Mouse (Mus musculus): ENCODE measurements around the gene Olfr620. TPM values are rescaled to one million over a fixed set of nuclear protein-coding genes. Genes with fewer than 3 reads are reported as not detected.

Gene Olfr620
- total RNA-seq (2014; rRNA removed) (not detected in 2 replicates), polyA plus RNA-seq (2015; fragmentation: Nextera tagmentation; extraction: Ambion mirVana) (not detected in 2 replicates)

DNA sequence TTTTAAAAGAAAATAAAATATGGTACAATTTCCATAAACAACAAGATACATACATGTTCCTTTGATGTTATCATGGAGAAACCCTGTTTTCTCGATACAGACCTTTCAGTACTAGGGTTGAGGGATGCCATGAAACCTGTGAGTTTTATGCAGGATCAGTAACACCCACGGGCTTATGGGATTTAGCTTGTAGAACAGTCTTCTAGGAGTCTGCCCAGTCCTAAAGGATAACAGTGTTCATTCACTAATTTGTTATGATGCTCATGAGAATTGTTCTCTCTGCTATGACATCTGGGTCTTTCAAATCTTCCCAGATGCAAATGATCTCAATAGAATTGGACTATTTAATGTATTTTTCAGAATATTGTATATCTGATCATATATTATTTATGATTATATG lies at the start of gene Olfr620:
TSS of gene Olfr620 (minus strand) at position 101 of the 400 bp plus-strand sequence.
- WGBS = 75% methylated on average over 2 of the region's 2 CpGs

DNA sequence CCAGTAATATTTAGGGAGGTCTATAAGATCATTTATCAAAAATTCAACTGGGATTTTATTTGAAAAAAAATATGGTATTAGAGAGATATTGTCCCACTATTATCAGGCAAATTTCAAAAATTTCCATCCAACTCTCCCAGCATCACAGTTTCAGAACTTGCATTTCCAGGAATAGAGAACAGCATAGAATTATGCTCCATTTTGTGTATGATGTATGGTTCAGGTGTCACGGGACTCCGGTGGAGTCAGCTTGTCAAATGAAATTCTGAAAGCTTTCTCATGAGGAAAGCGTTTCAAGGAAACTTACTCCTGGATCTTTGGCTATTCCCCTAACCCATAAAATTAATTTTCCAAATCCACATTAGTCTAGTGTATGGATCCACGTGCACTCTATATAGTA lies 31.7 kb upstream of the Olfr620 start:
- DNase-seq (no peak), ATAC-seq (no peak)
- no peak overlapping the region for H3K4me2 ChIP-seq (ENCODE audit: low read depth)
- H3K4me3 ChIP-seq (ENCODE audit: low read depth, low read length) = no peak overlapping the region
- no peaks in the 10 kb centered on the region for H3K36me3 ChIP-seq (ENCODE audit: insufficient read depth)
- WGBS = 87% methylated on average over 4 of the region's 4 CpGs
- no peaks in the 10 kb centered on the region for H3K9me3 ChIP-seq (ENCODE audit: low read length)
- no peaks in the 10 kb centered on the region for H3K4me1 ChIP-seq (ENCODE audit: insufficient read depth)
- no peak overlapping the region for H3K9ac ChIP-seq
- no peak overlapping the region for H3K27ac ChIP-seq (ENCODE audit: low read depth, low read length)
- no peak for TF ChIP-seq CTCF (IDR thresholded peaks at IDR 0.05; ENCODE audit: low read depth)
- no peaks in the 10 kb centered on the region for H3K27me3 ChIP-seq (ENCODE audit: insufficient read depth, low read length)

More for the DNA sequence above, at the start of gene Olfr620:
- Histone ChIP-seq H3K27me3 (ENCODE audit: insufficient read depth, low read length) (no peaks in the 10 kb centered on the region), H3K4me2 (ENCODE audit: low read depth) (no peak within 1 kb of the TSS), H3K4me3 (ENCODE audit: low read depth, low read length) (no peak within 1 kb of the TSS), H3K36me3 (ENCODE audit: insufficient read depth) (no peaks in the 10 kb centered on the region), H3K9me3 (ENCODE audit: low read length) (no peaks in the 10 kb centered on the region), H3K27ac (ENCODE audit: low read depth, low read length) (no peak within 1 kb of the TSS), H3K4me1 (ENCODE audit: insufficient read depth) (no peaks in the 10 kb centered on the region), H3K9ac (no peak within 1 kb of the TSS)
- DNase-seq (no peak), ATAC-seq (no peak)
- no peak for TF ChIP-seq CTCF (IDR thresholded peaks at IDR 0.05; ENCODE audit: low read depth)

GRCm38 (mm10) chr7:103642602-103643001 lies 30.3 kb upstream of the Olfr620 start, which contains the start of gene Olfr622:
TSS of gene Olfr622 (minus strand) at chr7:103642702.
- Histone ChIP-seq H3K27ac (ENCODE audit: low read depth, low read length) (no peak within 1 kb of the TSS), H3K27me3 (ENCODE audit: insufficient read depth, low read length) (no peaks in the 10 kb centered on the region), H3K4me2 (ENCODE audit: low read depth) (no peak within 1 kb of the TSS), H3K4me3 (ENCODE audit: low read depth, low read length) (no peak within 1 kb of the TSS), H3K4me1 (ENCODE audit: insufficient read depth) (no peaks in the 10 kb centered on the region), H3K9me3 (ENCODE audit: low read length) (no peaks in the 10 kb centered on the region), H3K9ac (no peak within 1 kb of the TSS), H3K36me3 (ENCODE audit: insufficient read depth) (no peaks in the 10 kb centered on the region)
- ATAC-seq = no peak
- WGBS = 77% methylated on average over 1 of the region's 1 CpGs
- DNase-seq = no peak
- TF ChIP-seq CTCF (IDR thresholded peaks at IDR 0.05; ENCODE audit: low read depth) = no peak

GRCm38 (mm10) chr7:103636795-103637194 lies 24.5 kb upstream of the Olfr620 start:
- Histone ChIP-seq H3K27ac (ENCODE audit: low read depth, low read length) (no peak overlapping the region), H3K27me3 (ENCODE audit: insufficient read depth, low read length) (no peaks in the 10 kb centered on the region), H3K4me3 (ENCODE audit: low read depth, low read length) (no peak overlapping the region), H3K4me1 (ENCODE audit: insufficient read depth) (no peaks in the 10 kb centered on the region), H3K4me2 (ENCODE audit: low read depth) (no peak overlapping the region), H3K9me3 (ENCODE audit: low read length) (no peaks in the 10 kb centered on the region), H3K9ac (no peak overlapping the region), H3K36me3 (ENCODE audit: insufficient read depth) (no peaks in the 10 kb centered on the region)
- no peak for ATAC-seq
- TF ChIP-seq CTCF (IDR thresholded peaks at IDR 0.05; ENCODE audit: low read depth) = no peak
- no peak for DNase-seq

GRCm38 (mm10) chr7:103607425-103607824 lies 4.9 kb downstream of the Olfr620 start:
- H3K27me3 ChIP-seq (ENCODE audit: insufficient read depth, low read length) = no peaks in the 10 kb centered on the region
- no peaks in the 10 kb centered on the region for H3K4me1 ChIP-seq (ENCODE audit: insufficient read depth)
- TF ChIP-seq CTCF (IDR thresholded peaks at IDR 0.05; ENCODE audit: low read depth) = no peak

DNA sequence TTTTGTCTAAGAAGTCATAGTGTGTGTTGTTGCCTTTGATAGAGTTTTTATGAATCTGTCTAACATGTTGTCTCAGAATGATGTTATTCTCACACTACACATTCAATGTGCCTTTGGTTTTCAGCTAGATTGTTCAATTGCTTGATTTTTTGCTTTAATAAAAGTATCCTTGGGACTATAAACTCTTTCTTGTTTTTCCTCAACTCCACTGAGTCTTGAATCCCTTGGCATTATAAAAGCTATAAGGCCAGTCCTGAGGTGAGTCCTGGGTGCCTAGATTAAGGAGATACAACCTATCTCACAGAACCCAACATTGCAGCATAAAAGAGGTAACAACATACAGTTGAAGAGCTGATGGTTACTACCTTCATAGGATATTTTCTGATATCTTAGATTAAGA lies 12.1 kb downstream of the Olfr620 start, which contains the start of gene Olfr619:
TSS of gene Olfr619 (plus strand) at position 301 of the 400 bp plus-strand sequence.
- DNase-seq = no peak
- Histone ChIP-seq H3K27ac (ENCODE audit: low read depth, low read length) (no peak within 1 kb of the TSS), H3K4me3 (ENCODE audit: low read depth, low read length) (no peak within 1 kb of the TSS), H3K4me1 (ENCODE audit: insufficient read depth) (no peaks in the 10 kb centered on the region), H3K4me2 (ENCODE audit: low read depth) (no peak within 1 kb of the TSS), H3K27me3 (ENCODE audit: insufficient read depth, low read length) (no peaks in the 10 kb centered on the region), H3K36me3 (ENCODE audit: insufficient read depth) (no peaks in the 10 kb centered on the region), H3K9ac (no peak within 1 kb of the TSS), H3K9me3 (ENCODE audit: low read length) (no peaks in the 10 kb centered on the region)
- no peak for ATAC-seq
- TF ChIP-seq CTCF (IDR thresholded peaks at IDR 0.05; ENCODE audit: low read depth) = no peak

More at GRCm38 (mm10) chr7:103607425-103607824, 4.9 kb downstream of the Olfr620 start:
- DNase-seq (no peak), ATAC-seq (no peak)
- Histone ChIP-seq H3K4me3 (ENCODE audit: low read depth, low read length) (no peak overlapping the region), H3K4me2 (ENCODE audit: low read depth) (no peak overlapping the region), H3K36me3 (ENCODE audit: insufficient read depth) (no peaks in the 10 kb centered on the region), H3K9me3 (ENCODE audit: low read length) (no peaks in the 10 kb centered on the region), H3K9ac (no peak overlapping the region), H3K27ac (ENCODE audit: low read depth, low read length) (no peak overlapping the region)
- WGBS = 91% methylated on average over 2 of the region's 2 CpGs

DNA sequence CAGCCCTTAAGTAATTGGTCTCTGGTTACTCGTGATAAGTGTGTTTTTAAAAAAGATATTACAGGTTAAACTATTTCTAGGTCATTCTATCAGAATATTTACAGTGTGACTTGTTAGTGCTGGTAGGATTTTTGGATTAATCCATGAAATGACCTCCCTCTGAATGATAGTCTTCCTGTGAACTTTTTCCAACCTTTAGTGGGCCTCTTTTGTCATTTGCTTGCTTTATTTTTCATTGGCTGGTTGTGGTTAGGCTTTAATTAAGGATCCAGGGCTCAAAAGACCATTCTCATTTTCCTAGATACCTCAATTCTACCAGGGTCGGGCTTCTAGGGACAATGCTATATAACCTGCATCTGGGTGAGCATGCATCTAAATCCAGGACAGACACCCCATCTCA lies 22.5 kb downstream of the Olfr620 start, which contains the start of gene Olfr618:
TSS of gene Olfr618 (plus strand) at position 301 of the 400 bp plus-strand sequence.
- Histone ChIP-seq H3K4me3 (ENCODE audit: low read depth, low read length) (no peak within 1 kb of the TSS), H3K9me3 (ENCODE audit: low read length) (no peaks in the 10 kb centered on the region), H3K4me2 (ENCODE audit: low read depth) (no peak within 1 kb of the TSS), H3K9ac (no peak within 1 kb of the TSS), H3K27ac (ENCODE audit: low read depth, low read length) (no peak within 1 kb of the TSS), H3K4me1 (ENCODE audit: insufficient read depth) (no peaks in the 10 kb centered on the region), H3K36me3 (ENCODE audit: insufficient read depth) (no peaks in the 10 kb centered on the region), H3K27me3 (ENCODE audit: insufficient read depth, low read length) (no peaks in the 10 kb centered on the region)
- ATAC-seq = no peak
- 48% methylated on average over 2 of the region's 2 CpGs for WGBS
- no peak for DNase-seq
- no peak for TF ChIP-seq CTCF (IDR thresholded peaks at IDR 0.05; ENCODE audit: low read depth)
